In genomic region chr16:32144592-32144991, GRCm38 (mm10) we compare ENCODE assay signal across 27 mouse cellular contexts. TPM values are rescaled to one million over a fixed set of nuclear protein-coding genes. Genes with fewer than 3 reads are reported as not detected.
DNase-seq lines count a peak whose midpoint lies in the region; ATAC-seq and TF ChIP-seq lines count a peak whose summit lies in the region.
"Had no signal": no experiment of that assay in that cellular context is flagged by ENCODE, and none has a peak within 500 bp of the region (broad histone marks: within the 10 kb centered on the region; RNA-seq: fewer than 3 reads in every experiment).

No protein-coding gene starts in this region.

- peaks cover 18% of the 10 kb centered on the region for H3K4me1 ChIP-seq in testis, adult 2 months (ENCODE audit: control insufficient read depth, insufficient read depth, low read length)
- H3K4me1 ChIP-seq in CH12.LX (ENCODE audit: control insufficient read depth in 1 of 2, insufficient read depth in 2 of 2) = peaks cover 4 to 10% of the 10 kb centered on the region in 2 experiments
- H3K4me1 ChIP-seq in liver, embryonic 12.5 days = no peaks in the 10 kb centered on the region
- H3K4me1 ChIP-seq: forebrain, embryonic 12.5 days; forebrain, embryonic 15.5 days had no signal

- 91% methylated on average over 17 of the region's 17 CpGs for WGBS in liver, embryonic 12.5 days (ENCODE audit: insufficient replicate concordance)

- H3K4me3 ChIP-seq in testis, adult 2 months (ENCODE audit: control insufficient read depth, low read depth, low read length) = peak overlapping the region; percentile 72
- H3K4me3 ChIP-seq in CH12.LX (replicated peaks in 1 of 3; ENCODE audit: low read depth in 2 of 3, low read length in 2 of 3, poor library complexity in 1 of 3) = no peak overlapping the region
- no peak overlapping the region for H3K4me3 ChIP-seq in liver, embryonic 12.5 days
- H3K4me3 ChIP-seq: embryonic facial prominence, embryonic 10.5 days; embryonic facial prominence, embryonic 12.5 days; forebrain, embryonic 12.5 days; forebrain, embryonic 15.5 days had no signal

- TF ChIP-seq EP300 in CH12.LX (IDR thresholded peaks at IDR 0.05; ENCODE audit: low read length) = no peak

- H3K36me3 ChIP-seq in testis, adult 2 months (ENCODE audit: control insufficient read depth, insufficient read depth, low read length) = no peaks in the 10 kb centered on the region
- peaks cover 41 to 66% of the 10 kb centered on the region in 2 experiments for H3K36me3 ChIP-seq in CH12.LX (replicated peaks in 1 of 2; ENCODE audit: control insufficient read depth in 1 of 2, insufficient read depth in 1 of 2, low read length in 1 of 2)
- H3K36me3 ChIP-seq in liver, embryonic 12.5 days = peaks cover 61% of the 10 kb centered on the region
- H3K36me3 ChIP-seq: forebrain, embryonic 15.5 days had no signal

- H3K27me3 ChIP-seq in testis, adult 2 months (ENCODE audit: control insufficient read depth, insufficient read depth, low read length) = no peaks in the 10 kb centered on the region
- no peaks in the 10 kb centered on the region for H3K27me3 ChIP-seq in CH12.LX (replicated peaks)
- 0 out of 2 replicates have a peak, but pooled peaks cover under 1% of the 10 kb centered on the region for H3K27me3 ChIP-seq in liver, embryonic 12.5 days (replicated peaks)
- H3K27me3 ChIP-seq: embryonic facial prominence, embryonic 12.5 days; forebrain, embryonic 12.5 days; forebrain, embryonic 15.5 days had no signal

- no peak for ATAC-seq in liver, embryonic 12.5 days
- ATAC-seq: activated CD4-positive, CD25-positive, alpha-beta regulatory T cell, adult 4 months; CD4-positive, CD25-positive, alpha-beta regulatory T cell, adult 4 months; forebrain, embryonic 15.5 days; forebrain, postnatal 0 days; Patski had no signal

- TF ChIP-seq CTCF in testis, adult 2 months (IDR thresholded peaks at IDR 0.05; ENCODE audit: control insufficient read depth, insufficient read depth, insufficient replicate concordance, low read depth, low read length) = no peak
- no peak for TF ChIP-seq CTCF in CH12.LX (conservative IDR thresholded peaks at IDR 0.05 in 1 of 2, IDR thresholded peaks at IDR 0.05 in 1 of 2; ENCODE audit: low read depth in 2 of 2, low read length in 2 of 2)

- peak; percentile 19 for DNase-seq in cerebellum, adult 11-12 months
- no peak for DNase-seq in cerebellum, postnatal 14 days
- DNase-seq in cerebellum, adult 9-11 months = peak; percentile 28
- DNase-seq in cerebellum, postnatal 10 days = no peak
- DNase-seq in testis, postnatal 10 days (ENCODE audit: low spot score) = no peak
- DNase-seq in CH12.LX (ENCODE audit: extremely low read depth) = no peak
- DNase-seq: adrenal gland, postnatal 10 days; B cell, adult 2 months; cerebellum, adult 11 months; forebrain, postnatal 0 days had no signal

- peaks cover 22% of the 10 kb centered on the region for H3K9me3 ChIP-seq in CH12.LX (replicated peaks; ENCODE audit: low read length)
- peaks cover 26% of the 10 kb centered on the region for H3K9me3 ChIP-seq in liver, embryonic 12.5 days (replicated peaks)
- H3K9me3 ChIP-seq: forebrain, embryonic 15.5 days had no signal

- dilution Hi-C loops in CH12.LX (cut with MboI; ENCODE audit: extremely low pct_ligation_motif_present, extremely low pct_unique_long_range_greater_than_20kb, low sequenced_read_pairs) = no loop called here

- H3K27ac ChIP-seq in testis, adult 2 months (ENCODE audit: control insufficient read depth, insufficient read depth, low read depth, low read length) = no peak overlapping the region
- H3K27ac ChIP-seq in CH12.LX (ENCODE audit: insufficient read depth, low read depth) = no peak overlapping the region
- no peak overlapping the region for H3K27ac ChIP-seq in liver, embryonic 12.5 days
- H3K27ac ChIP-seq: embryonic facial prominence, embryonic 10.5 days; embryonic facial prominence, embryonic 12.5 days; forebrain, embryonic 12.5 days; forebrain, embryonic 15.5 days had no signal

- no peak for TF ChIP-seq POLR2A in testis, adult 2 months (IDR thresholded peaks at IDR 0.05; ENCODE audit: control insufficient read depth, low read depth, low read length)
- TF ChIP-seq POLR2A in CH12.LX (IDR thresholded peaks at IDR 0.05; ENCODE audit: low read depth, low read length) = 0 out of 2 replicates have a peak, but pooled peaks have one; percentile 19

- H3K79me2 ChIP-seq in CH12.LX (replicated peaks; ENCODE audit: control insufficient read depth, extremely low read depth, insufficient read depth, poor library complexity, severe bottlenecking) = no peaks in the 10 kb centered on the region

- in situ Hi-C loops in CH12.LX (cut with MboI; ENCODE audit: low pct_ligation_motif_present, low pct_unique_long_range_greater_than_20kb, low sequenced_read_pairs) = loop anchor here (10.0 kb wide), 1 partner anchor 350 kb away; the partner anchor contains the start of gene Zdhhc19

- TF ChIP-seq RAD21 in CH12.LX (IDR thresholded peaks at IDR 0.05; ENCODE audit: low read depth, low read length) = no peak

- H3K9ac ChIP-seq in CH12.LX (ENCODE audit: insufficient read depth, low read depth) = no peak overlapping the region
- H3K9ac ChIP-seq in liver, embryonic 12.5 days = no peak overlapping the region
- H3K9ac ChIP-seq: embryonic facial prominence, embryonic 12.5 days; forebrain, embryonic 12.5 days; forebrain, embryonic 15.5 days; forebrain, postnatal 0 days had no signal

- H3K4me2 ChIP-seq in CH12.LX (ENCODE audit: insufficient read depth, low read depth, poor library complexity, severe bottlenecking) = no peak overlapping the region
- no peak overlapping the region for H3K4me2 ChIP-seq in liver, embryonic 12.5 days
- H3K4me2 ChIP-seq: embryonic facial prominence, embryonic 12.5 days; forebrain, embryonic 12.5 days; forebrain, embryonic 15.5 days had no signal

TF ChIP-seq in CH12.LX, 34 proteins besides CTCF, POLR2A, EP300 and RAD21:
- TF ChIP-seq SIN3A (IDR thresholded peaks at IDR 0.05; ENCODE audit: low read length) (no peak), POLR2AphosphoS2 (IDR thresholded peaks at IDR 0.05; ENCODE audit: low read depth, low read length) (no peak), ZNF384 (IDR thresholded peaks at IDR 0.05; ENCODE audit: low read depth, low read length) (no peak), HCFC1 (IDR thresholded peaks at IDR 0.05; ENCODE audit: low read depth, low read length) (no peak), UBTF (IDR thresholded peaks at IDR 0.05; ENCODE audit: low read depth, low read length) (no peak), JUND (conservative IDR thresholded peaks at IDR 0.05; ENCODE audit: low read depth, low read length) (no peak), CHD2 (IDR thresholded peaks at IDR 0.05; ENCODE audit: low read length) (no peak), ETS1 (conservative IDR thresholded peaks at IDR 0.05; ENCODE audit: low read depth, low read length) (no peak), NRF1 (IDR thresholded peaks at IDR 0.05; ENCODE audit: low read depth, low read length) (no peak), PAX5 (IDR thresholded peaks at IDR 0.05; ENCODE audit: low read length) (no peak), NELFE (IDR thresholded peaks at IDR 0.05; ENCODE audit: low read depth, low read length) (no peak), RCOR1 (conservative IDR thresholded peaks at IDR 0.05; ENCODE audit: low read depth, low read length) (no peak), KAT2A (IDR thresholded peaks at IDR 0.05; ENCODE audit: insufficient replicate concordance, low read length) (no peak), MXI1 (IDR thresholded peaks at IDR 0.05; ENCODE audit: low read depth, low read length) (no peak), MAX (IDR thresholded peaks at IDR 0.05; ENCODE audit: low read length) (no peak)
TF ChIP-seq in CH12.LX: peak in this region for 0.

RNA-seq across cellular contexts. Expression of gene Nrros, which starts 20.8 kb away (rescaled TPM):
- polyA plus RNA-seq in testis, adult 2 months (2012; rRNA removed) = 4.1 and 4.5 TPM in 2 replicates
- 49.6 and 54.9 TPM in 2 replicates for total RNA-seq in CH12.LX (2012; rRNA removed)
- total RNA-seq in CH12.LX (2014; rRNA removed) = 55.1 and 64.3 TPM in 2 replicates
- 52.2 and 71.0 TPM in 2 replicates for polyA plus RNA-seq in CH12.LX (2012; ENCODE audit: insufficient read length, low read depth)
- polyA plus RNA-seq in liver, embryonic 12.5 days (2016; fragmentation: Nextera tagmentation; extraction: Ambion mirVana) = 26.5 and 29.9 TPM in 2 replicates
- polyA plus RNA-seq: Patski had no signal

RNA-seq across cellular contexts. Expression of gene Bex6, which starts 35.0 kb away (rescaled TPM):
- polyA plus RNA-seq in testis, adult 2 months (2012; rRNA removed) = 1.6 and 1.9 TPM in 2 replicates
- total RNA-seq in CH12.LX (2012; rRNA removed) (not detected in 2 replicates), CH12.LX (2014; rRNA removed) (not detected in 2 replicates)
- polyA plus RNA-seq in CH12.LX (2012; ENCODE audit: insufficient read length, low read depth) = not detected in 2 replicates
- 1.5 and 1.6 TPM in 2 replicates for polyA plus RNA-seq in liver, embryonic 12.5 days (2016; fragmentation: Nextera tagmentation; extraction: Ambion mirVana)
- total RNA-seq: adrenal gland, adult 18-20 months; adrenal gland, postnatal 10 days; adrenal gland, postnatal 36 days; forebrain, postnatal 0 days; gastrocnemius, adult 18-20 months; gastrocnemius, adult 8-10 months; MEL had no signal
- polyA plus RNA-seq: activated CD4-positive, CD25-positive, alpha-beta regulatory T cell, adult 4 months; CD4-positive, CD25-positive, alpha-beta regulatory T cell, adult 4 months; cerebellum, adult 2 months; cortical plate, adult 2 months; embryonic facial prominence, embryonic 10.5 days; embryonic facial prominence, embryonic 14.5 days; forebrain, embryonic 12.5 days; forebrain, embryonic 15.5 days; forebrain, postnatal 0 days; Patski had no signal

RNA-seq across cellular contexts. Expression of gene Cep19, which starts 45.0 kb away (rescaled TPM):
- polyA plus RNA-seq in testis, adult 2 months (2012; rRNA removed) = 33.5 and 33.9 TPM in 2 replicates
- total RNA-seq in CH12.LX (2012; rRNA removed) (17.6 and 23.0 TPM in 2 replicates), CH12.LX (2014; rRNA removed) (31.3 and 37.3 TPM in 2 replicates)
- polyA plus RNA-seq in CH12.LX (2012; ENCODE audit: insufficient read length, low read depth) = 29.4 and 34.9 TPM in 2 replicates
- polyA plus RNA-seq in liver, embryonic 12.5 days (2016; fragmentation: Nextera tagmentation; extraction: Ambion mirVana) = 7.6 TPM in 2 replicates

RNA-seq across cellular contexts. Expression of gene Pigx, which starts 45.1 kb away (rescaled TPM):
- polyA plus RNA-seq in testis, adult 2 months (2012; rRNA removed) = 7.6 and 8.5 TPM in 2 replicates
- total RNA-seq in CH12.LX (2012; rRNA removed) (47.1 and 48.1 TPM in 2 replicates), CH12.LX (2014; rRNA removed) (83.0 and 94.7 TPM in 2 replicates)
- 46.4 and 48.1 TPM in 2 replicates for polyA plus RNA-seq in CH12.LX (2012; ENCODE audit: insufficient read length, low read depth)
- 33.8 and 37.2 TPM in 2 replicates for polyA plus RNA-seq in liver, embryonic 12.5 days (2016; fragmentation: Nextera tagmentation; extraction: Ambion mirVana)

Comparison
In these comparisons a context has a peak if more than half of its experiments do, and no peak if none do; other contexts are left out.
1. DNase-seq: peak in cerebellum, adult 11-12 months (single experiment) and cerebellum, adult 9-11 months (single experiment); none in cerebellum, postnatal 14 days (0 of 2), cerebellum, postnatal 10 days (0 of 2), testis, postnatal 10 days (single experiment) and CH12.LX (single experiment).